Mouse (Mus musculus) heart, embryonic 15.5 days (tissue): ENCODE measurements around the gene Nat8f4. TPM values are rescaled to one million over a fixed set of nuclear protein-coding genes. Genes with fewer than 3 reads are reported as not detected.
"Not testable (repeated sequence)": the region's sequence is repeated elsewhere in the genome, so short reads cannot be mapped to it uniquely, and the experiment has no call there.

Experiments used
- ATAC-seq: fragments of 200-750 bp; cut with Nextera tagmentation; replicated peaks from 2 replicates; pipeline ENCODE4 v1.8.0; 2017; ENCODE audit warnings: low read depth, moderate TSS enrichment; ENCODE audit not compliant: insufficient number of reproducible peaks, insufficient read depth, low FRiP score
- H3K27ac ChIP-seq: fragments of 300-500 bp; sonication (generic); 2 replicates; pipeline ENCODE4 v1.5.1; 2015; ENCODE audit warnings: mild to moderate bottlenecking, inconsistent platforms
- H3K27me3 ChIP-seq: fragments of 300-500 bp; sonication (generic); 2 replicates; pipeline ENCODE4 v1.6.1; 2015; ENCODE audit warnings: inconsistent platforms
- H3K36me3 ChIP-seq: fragments of 300-500 bp; sonication (generic); 2 replicates; pipeline ENCODE4 v1.6.1; 2015; ENCODE audit warnings: mild to moderate bottlenecking, inconsistent platforms
- H3K4me1 ChIP-seq: fragments of 300-500 bp; sonication (generic); replicated peaks from 2 replicates; pipeline ENCODE4 v1.6.1; 2015; ENCODE audit warnings: inconsistent platforms
- H3K4me2 ChIP-seq: fragments of 300-500 bp; sonication (generic); 2 replicates; pipeline ENCODE4 v1.6.1; 2015; ENCODE audit warnings: inconsistent platforms, mild to moderate bottlenecking, moderate library complexity
- H3K4me3 ChIP-seq: fragments of 300-500 bp; sonication (generic); 2 replicates; pipeline ENCODE4 v1.5.1; 2015; ENCODE audit warnings: mild to moderate bottlenecking, inconsistent platforms
- H3K9ac ChIP-seq: fragments of 300-500 bp; sonication (generic); 2 replicates; pipeline ENCODE4 v1.6.1; 2015; ENCODE audit warnings: mild to moderate bottlenecking, inconsistent platforms
- H3K9me3 ChIP-seq: fragments of 300-500 bp; sonication (generic); replicated peaks from 2 replicates; pipeline ENCODE4 v1.6.1; 2016; ENCODE audit warnings: inconsistent platforms
- WGBS: fragments of 180-500 bp; shearing (Covaris S2); methylation state at CpG from one replicate; pipeline ENCODE4 v1.1.7; 2015; ENCODE audit warnings: mixed read lengths; 5-methylcytosine and 5-hydroxymethylcytosine counted together
- polyA plus RNA-seq: library from polyadenylated mRNA; unstranded; fragments of >200 nt; fragmentation: Nextera tagmentation; extraction: Ambion mirVana; gene quantifications from 2 replicates; pipeline ENCODE4 v1.2.1, GENCODE M21; 2015

Nat8f4 gene
- polyA plus RNA-seq, 1 experiment from 2014 or later: 2.0 TPM

- not testable (repeated sequence) for H3K4me3 ChIP-seq, H3K9me3 ChIP-seq, H3K4me1 ChIP-seq, H3K4me2 ChIP-seq, H3K9ac ChIP-seq, H3K27me3 ChIP-seq, ATAC-seq, H3K36me3 ChIP-seq, H3K27ac ChIP-seq
- WGBS: 69% methylated on average over 25 of the region's 25 CpGs
These were observed 9.5 kb downstream of the Nat8f4 start for GRCm38 (mm10) chr6:85895061-85895648.

- no peak overlapping the region for H3K9ac ChIP-seq
- H3K27ac ChIP-seq: no peak overlapping the region
- H3K9me3 ChIP-seq: no peaks in the 10 kb centered on the region
- H3K36me3 ChIP-seq: no peaks in the 10 kb centered on the region
- ATAC-seq: no peak
- no peak overlapping the region for H3K4me3 ChIP-seq
- WGBS: 86% methylated on average over 2 of the region's 2 CpGs
- no peaks in the 10 kb centered on the region for H3K4me1 ChIP-seq
- H3K27me3 ChIP-seq: no peaks in the 10 kb centered on the region
- no peak overlapping the region for H3K4me2 ChIP-seq
These were observed 15.7 kb downstream of the Nat8f4 start for GRCm38 (mm10) chr6:85888961-85889360.

GRCm38 (mm10) chr6:85884311-85884710, 20.4 kb downstream of the Nat8f4 start:
- no peaks in the 10 kb centered on the region for H3K4me1 ChIP-seq
- H3K9ac ChIP-seq: no peak overlapping the region
- H3K27me3 ChIP-seq: no peaks in the 10 kb centered on the region
- no peak overlapping the region for H3K4me2 ChIP-seq
- no peak overlapping the region for H3K4me3 ChIP-seq
- WGBS: 84% methylated on average over 1 of the region's 1 CpGs
- H3K9me3 ChIP-seq: peaks cover 14% of the 10 kb centered on the region
- no peak overlapping the region for H3K27ac ChIP-seq
- no peak for ATAC-seq
- H3K36me3 ChIP-seq: no peaks in the 10 kb centered on the region

- not testable (repeated sequence) for H3K4me1 ChIP-seq, H3K4me3 ChIP-seq, H3K9ac ChIP-seq, H3K36me3 ChIP-seq, H3K27ac ChIP-seq, H3K27me3 ChIP-seq, ATAC-seq, H3K4me2 ChIP-seq
- H3K9me3 ChIP-seq: peaks cover 14% of the 10 kb centered on the region
- WGBS: 88% methylated on average over 9 of the region's 9 CpGs
These were observed 21.4 kb downstream of the Nat8f4 start for GRCm38 (mm10) chr6:85883246-85883645.

DNA sequence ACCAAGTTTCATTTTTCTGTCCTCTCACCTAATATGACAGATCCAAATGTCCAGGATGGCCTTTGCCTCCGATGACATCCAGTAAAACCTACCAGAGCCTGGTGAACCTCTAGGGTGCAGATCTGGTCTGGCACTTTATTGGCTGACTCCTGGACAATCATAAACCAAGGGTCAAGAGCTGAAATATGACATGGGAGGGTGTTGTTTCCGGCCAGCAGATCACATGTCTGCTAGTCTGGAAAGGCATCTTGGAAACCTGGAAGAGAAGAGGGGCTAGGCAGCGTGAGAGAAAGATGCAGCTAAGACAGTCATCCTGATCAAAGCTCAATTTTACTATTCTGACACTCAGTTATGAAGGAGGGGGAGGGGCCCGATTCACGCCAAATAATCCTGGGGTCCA, 35.7 kb downstream of the Nat8f4 start, which contains the start of gene Nat8f2:
TSS of gene Nat8f2 (minus strand) at position 153 of the 400 bp plus-strand sequence.
- H3K4me2 ChIP-seq, H3K36me3 ChIP-seq, H3K9me3 ChIP-seq, H3K27ac ChIP-seq, ATAC-seq, H3K9ac ChIP-seq, H3K27me3 ChIP-seq, H3K4me3 ChIP-seq, H3K4me1 ChIP-seq: not testable (repeated sequence)
- WGBS: 80% methylated on average over 5 of the region's 5 CpGs

DNA sequence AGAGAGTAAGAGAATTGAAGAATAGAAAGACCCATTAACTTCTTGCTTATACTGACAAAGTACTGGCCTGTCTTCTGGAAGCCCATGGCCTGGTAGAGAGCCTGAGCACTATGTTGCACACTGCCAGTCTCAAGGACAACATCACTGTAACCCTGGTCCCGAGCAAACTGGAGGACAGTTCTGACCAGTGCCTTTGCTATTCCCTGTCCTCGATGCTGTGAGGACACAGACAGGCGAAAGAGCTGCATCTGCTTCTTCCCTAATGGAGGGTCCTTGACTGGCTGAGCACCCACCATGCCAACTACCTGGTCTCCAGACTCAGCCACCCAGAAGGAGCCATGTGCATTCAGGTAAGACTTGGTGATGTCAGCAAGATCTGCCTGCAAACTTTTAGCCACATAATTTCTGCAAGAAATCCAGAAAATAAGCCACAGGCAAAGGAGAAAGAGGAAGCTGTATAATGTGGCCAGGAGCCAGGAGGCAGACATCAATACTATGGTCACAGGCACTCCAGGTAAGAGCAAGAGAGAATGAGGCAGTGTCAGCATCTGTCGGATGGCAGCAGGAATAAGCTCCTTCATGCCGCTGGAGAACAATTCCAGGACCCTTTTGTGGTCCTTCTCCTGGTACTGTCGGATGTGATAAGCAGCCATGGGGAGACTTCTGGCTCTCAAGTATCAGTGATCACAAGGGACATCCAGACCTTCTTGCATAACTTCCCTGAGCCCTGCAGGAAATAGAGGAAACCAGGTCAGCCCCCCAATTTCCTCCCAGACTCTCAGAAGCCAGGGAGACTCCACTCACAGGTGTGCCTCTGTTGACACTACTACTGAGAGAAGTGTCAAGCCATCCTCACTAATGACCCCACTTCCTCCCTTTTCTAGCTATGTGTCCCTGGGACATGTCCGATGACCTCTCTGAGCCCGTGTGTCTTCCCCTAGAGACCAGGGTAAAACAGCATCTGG, 36.7 kb downstream of the Nat8f4 start:
- H3K9ac ChIP-seq: no peak overlapping the region
- no peak overlapping the region for H3K4me2 ChIP-seq
- H3K4me3 ChIP-seq: no peak overlapping the region
- no peaks in the 10 kb centered on the region for H3K4me1 ChIP-seq
- no peaks in the 10 kb centered on the region for H3K9me3 ChIP-seq
- ATAC-seq: no peak
- H3K27ac ChIP-seq: no peak overlapping the region
- 71% methylated on average over 8 of the region's 8 CpGs for WGBS
- H3K36me3 ChIP-seq: no peaks in the 10 kb centered on the region
- no peaks in the 10 kb centered on the region for H3K27me3 ChIP-seq

DNA sequence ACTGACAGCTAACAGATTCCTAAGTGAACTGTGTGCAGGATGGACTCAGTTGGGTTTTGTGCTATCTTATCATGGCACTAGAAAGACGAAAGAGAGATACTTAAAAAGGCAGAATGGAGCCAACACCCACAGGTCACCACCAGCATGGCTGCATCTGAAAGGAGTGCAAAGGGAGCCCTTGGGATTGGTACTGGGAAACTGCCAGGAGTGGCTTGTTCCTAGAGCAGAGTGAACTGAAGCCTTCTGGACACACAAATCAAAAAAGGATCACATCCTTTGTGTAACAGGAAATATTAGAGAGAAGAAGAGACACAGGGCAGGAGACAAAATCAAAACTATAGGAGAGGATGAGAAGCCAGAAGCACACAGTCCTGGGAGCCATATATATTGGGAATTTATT, 37.7 kb downstream of the Nat8f4 start:
- 17% methylated on average over 1 of the region's 1 CpGs for WGBS
- ATAC-seq, H3K4me1 ChIP-seq, H3K4me3 ChIP-seq, H3K9me3 ChIP-seq, H3K4me2 ChIP-seq, H3K27ac ChIP-seq, H3K36me3 ChIP-seq, H3K27me3 ChIP-seq, H3K9ac ChIP-seq: not testable (repeated sequence)

DNA sequence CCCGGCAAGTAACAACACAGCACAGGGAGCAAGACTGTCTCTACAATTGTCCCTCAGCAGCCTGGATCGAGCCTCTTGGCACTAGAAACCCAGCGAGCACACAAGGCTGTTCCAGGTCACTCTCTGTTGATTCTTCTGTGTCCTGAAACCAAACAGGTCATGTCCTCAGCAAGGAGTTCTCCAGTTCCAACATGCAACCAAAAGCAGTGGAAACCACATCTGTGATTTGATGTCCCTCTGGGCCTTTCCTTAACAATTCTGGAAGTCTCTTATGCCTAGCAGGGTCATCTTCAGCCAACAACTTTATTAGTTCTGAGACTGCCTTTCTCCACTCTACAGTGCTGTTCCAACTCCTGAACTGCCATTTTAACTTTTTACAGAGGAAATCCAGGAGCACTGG, 38.5 kb downstream of the Nat8f4 start:
- H3K4me3 ChIP-seq, H3K4me1 ChIP-seq, H3K4me2 ChIP-seq, H3K36me3 ChIP-seq, H3K27me3 ChIP-seq, H3K9me3 ChIP-seq, ATAC-seq, H3K27ac ChIP-seq, H3K9ac ChIP-seq: not testable (repeated sequence)
- WGBS: 83% methylated on average over 3 of the region's 3 CpGs

DNA sequence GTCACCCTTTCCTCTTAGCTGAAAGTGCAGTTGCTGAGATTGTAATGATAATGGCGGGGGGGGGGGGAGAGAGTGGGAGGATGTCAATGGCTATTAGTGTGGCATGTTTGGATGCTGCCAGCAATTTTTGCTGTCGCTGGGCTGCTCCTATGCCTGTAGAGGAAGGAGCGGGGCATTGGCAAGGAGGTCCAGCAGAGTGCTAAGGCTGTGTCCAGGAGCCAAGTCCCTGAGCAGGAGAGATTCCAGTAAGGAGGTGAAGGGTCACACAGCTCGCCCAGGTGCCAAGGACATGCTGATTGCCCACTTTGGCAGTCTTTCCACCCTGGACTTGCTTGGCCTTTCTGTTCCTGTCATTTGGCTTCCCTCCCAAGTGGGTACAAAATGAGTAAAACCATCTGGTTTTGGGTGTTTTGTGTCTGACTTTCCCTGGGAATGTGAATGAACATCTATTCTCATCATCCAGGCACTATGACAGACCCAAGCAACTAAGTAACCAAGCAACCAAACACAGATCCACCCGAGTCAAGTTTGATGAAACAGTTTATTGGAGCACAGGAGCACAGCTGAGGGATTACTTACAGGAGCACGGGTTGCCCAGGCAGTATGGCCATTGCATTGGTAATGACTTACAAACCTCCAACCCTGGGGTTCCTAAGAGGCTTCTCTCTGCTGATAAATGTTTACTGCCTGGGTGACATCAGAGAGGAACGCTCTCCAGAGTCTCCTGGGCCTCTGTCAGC, 39.6 kb downstream of the Nat8f4 start:
- not testable (repeated sequence) for H3K4me2 ChIP-seq, H3K27ac ChIP-seq, ATAC-seq, H3K9me3 ChIP-seq, H3K4me3 ChIP-seq, H3K9ac ChIP-seq, H3K27me3 ChIP-seq, H3K4me1 ChIP-seq, H3K36me3 ChIP-seq
- WGBS: 59% methylated on average over 6 of the region's 7 CpGs

DNA sequence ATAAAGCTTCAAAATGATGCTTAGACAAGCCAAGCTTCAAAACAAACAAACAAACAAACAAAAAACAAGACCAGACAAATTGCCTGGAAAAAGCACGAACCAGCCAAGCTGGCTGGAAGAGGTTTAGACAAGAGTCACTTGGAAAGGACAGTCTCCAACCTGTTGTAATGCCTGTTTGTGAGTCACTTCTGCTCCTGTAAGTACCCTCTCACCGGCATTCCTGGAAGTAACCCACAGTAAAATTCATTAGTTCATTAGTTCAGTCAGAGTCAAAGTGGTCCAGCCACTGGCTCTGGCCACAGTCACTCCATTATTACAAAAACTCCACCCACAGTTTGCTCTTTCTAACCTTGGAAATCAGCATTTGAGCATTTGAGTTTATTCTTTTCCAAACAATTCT, 40.8 kb downstream of the Nat8f4 start:
- no peaks in the 10 kb centered on the region for H3K4me1 ChIP-seq
- no peak overlapping the region for H3K9ac ChIP-seq
- no peaks in the 10 kb centered on the region for H3K27me3 ChIP-seq
- H3K36me3 ChIP-seq: no peaks in the 10 kb centered on the region
- no peaks in the 10 kb centered on the region for H3K9me3 ChIP-seq
- H3K27ac ChIP-seq: no peak overlapping the region
- no peak for ATAC-seq
- 73% methylated on average over 2 of the region's 2 CpGs for WGBS
- H3K4me3 ChIP-seq: no peak overlapping the region
- no peak overlapping the region for H3K4me2 ChIP-seq

DNA sequence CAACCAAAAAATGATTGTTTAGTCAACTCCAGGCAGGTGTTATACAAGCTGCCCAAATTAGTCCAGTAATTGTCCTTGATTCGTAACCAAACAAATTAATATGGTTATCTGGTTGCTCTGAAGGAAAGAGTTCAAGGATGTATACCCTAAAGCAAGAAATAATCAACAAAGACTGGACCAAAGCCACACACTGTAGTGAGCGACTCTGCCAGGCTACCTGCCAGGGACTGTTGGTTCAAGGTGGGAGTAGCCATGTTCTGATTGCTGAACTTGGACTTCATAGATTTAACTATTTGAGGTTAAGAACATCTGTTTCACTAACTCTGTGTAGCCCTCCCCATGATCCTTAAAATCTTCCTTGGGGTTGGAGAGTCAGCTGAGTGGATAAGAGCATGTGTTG, 41.5 kb downstream of the Nat8f4 start:
- Histone ChIP-seq H3K4me2 (no peak overlapping the region), H3K4me1 (no peaks in the 10 kb centered on the region), H3K9me3 (no peaks in the 10 kb centered on the region), H3K27ac (no peak overlapping the region), H3K36me3 (no peaks in the 10 kb centered on the region), H3K9ac (no peak overlapping the region), H3K4me3 (no peak overlapping the region), H3K27me3 (no peaks in the 10 kb centered on the region)
- ATAC-seq: no peak
- 88% methylated on average over 2 of the region's 2 CpGs for WGBS
